Mouse (Mus musculus): ENCODE results near the gene Trappc6a. TPM values are rescaled to one million over a fixed set of nuclear protein-coding genes. Genes with fewer than 3 reads are reported as not detected.

Gene Trappc6a
- polyA plus RNA-seq, 1 experiment from 2014 or later: 64.1 TPM

Other genes starting within 250 kb of the Trappc6a start
- gene Vasp, start 236.6 kb upstream of the Trappc6a start, polyA plus RNA-seq (2015; fragmentation: Nextera tagmentation; extraction: Ambion mirVana): 57.3 and 64.0 TPM in 2 replicates
- not detected in 2 replicates for gene Ppm1n, start 228.3 kb upstream of the Trappc6a start, polyA plus RNA-seq (2015; fragmentation: Nextera tagmentation; extraction: Ambion mirVana)
- gene Rtn2, start 225.8 kb upstream of the Trappc6a start, polyA plus RNA-seq (2015; fragmentation: Nextera tagmentation; extraction: Ambion mirVana): 10.2 and 11.7 TPM in 2 replicates
- 0.06 and 0.23 TPM in 2 replicates for gene Fosb, start 198.3 kb upstream of the Trappc6a start, polyA plus RNA-seq (2015; fragmentation: Nextera tagmentation; extraction: Ambion mirVana)
- gene Ercc1, start 163.6 kb upstream of the Trappc6a start, polyA plus RNA-seq (2015; fragmentation: Nextera tagmentation; extraction: Ambion mirVana): 93.2 and 106 TPM in 2 replicates
- gene Cd3eap, start 148.9 kb upstream of the Trappc6a start, polyA plus RNA-seq (2015; fragmentation: Nextera tagmentation; extraction: Ambion mirVana): 29.4 and 30.5 TPM in 2 replicates
- 8.3 and 12.6 TPM in 2 replicates for gene Ppp1r13l, start 148.6 kb upstream of the Trappc6a start, polyA plus RNA-seq (2015; fragmentation: Nextera tagmentation; extraction: Ambion mirVana)
- gene Ercc2, start 126.4 kb upstream of the Trappc6a start, polyA plus RNA-seq (2015; fragmentation: Nextera tagmentation; extraction: Ambion mirVana): 17.0 and 17.4 TPM in 2 replicates
- gene Klc3, start 104.3 kb upstream of the Trappc6a start, polyA plus RNA-seq (2015; fragmentation: Nextera tagmentation; extraction: Ambion mirVana): 14.5 and 14.8 TPM in 2 replicates
- 2.1 TPM in 1 of 2 replicates, not detected in the other for gene Ckm, start 103.6 kb upstream of the Trappc6a start, polyA plus RNA-seq (2015; fragmentation: Nextera tagmentation; extraction: Ambion mirVana)
- 10.2 and 12.4 TPM in 2 replicates for gene Mark4, start 49.6 kb upstream of the Trappc6a start, polyA plus RNA-seq (2015; fragmentation: Nextera tagmentation; extraction: Ambion mirVana)
- gene Exoc3l2, start 45.1 kb upstream of the Trappc6a start, polyA plus RNA-seq (2015; fragmentation: Nextera tagmentation; extraction: Ambion mirVana): 0.73 and 0.84 TPM in 2 replicates
- 2.3 and 2.7 TPM in 2 replicates for gene Bloc1s3, start within 50 bp of the Trappc6a start, polyA plus RNA-seq (2015; fragmentation: Nextera tagmentation; extraction: Ambion mirVana)
- 0.08 and 0.15 TPM in 2 replicates for gene Nkpd1, start 9.4 kb downstream of the Trappc6a start, polyA plus RNA-seq (2015; fragmentation: Nextera tagmentation; extraction: Ambion mirVana)
- gene Ppp1r37, start 54.7 kb downstream of the Trappc6a start, polyA plus RNA-seq (2015; fragmentation: Nextera tagmentation; extraction: Ambion mirVana): 26.0 and 30.3 TPM in 2 replicates
- gene Zfp296, start 68.9 kb downstream of the Trappc6a start, polyA plus RNA-seq (2015; fragmentation: Nextera tagmentation; extraction: Ambion mirVana): 0.67 and 0.83 TPM in 2 replicates
- gene Gemin7, start 69.2 kb downstream of the Trappc6a start, polyA plus RNA-seq (2015; fragmentation: Nextera tagmentation; extraction: Ambion mirVana): 169 and 174 TPM in 2 replicates
- 61.2 and 73.9 TPM in 2 replicates for gene Clasrp, start 96.1 kb downstream of the Trappc6a start, polyA plus RNA-seq (2015; fragmentation: Nextera tagmentation; extraction: Ambion mirVana)
- 7.5 and 10.5 TPM in 2 replicates for gene Relb, start 121.0 kb downstream of the Trappc6a start, polyA plus RNA-seq (2015; fragmentation: Nextera tagmentation; extraction: Ambion mirVana)
- 69.8 and 74.7 TPM in 2 replicates for gene Clptm1, start 156.6 kb downstream of the Trappc6a start, polyA plus RNA-seq (2015; fragmentation: Nextera tagmentation; extraction: Ambion mirVana)
- gene Apoc2, start 169.5 kb downstream of the Trappc6a start, polyA plus RNA-seq (2015; fragmentation: Nextera tagmentation; extraction: Ambion mirVana): 11.5 TPM in 1 of 2 replicates, not detected in the other
- gene Gm44805, start 173.0 kb downstream of the Trappc6a start, polyA plus RNA-seq (2015; fragmentation: Nextera tagmentation; extraction: Ambion mirVana): 0.69 TPM in 1 of 2 replicates, not detected in the other
- gene Apoc4, start 173.1 kb downstream of the Trappc6a start, polyA plus RNA-seq (2015; fragmentation: Nextera tagmentation; extraction: Ambion mirVana): 1.5 TPM in 1 of 2 replicates, not detected in the other
- 10.3 and 17.3 TPM in 2 replicates for gene Apoc1, start 184.3 kb downstream of the Trappc6a start, polyA plus RNA-seq (2015; fragmentation: Nextera tagmentation; extraction: Ambion mirVana)
- 200 and 263 TPM in 2 replicates for gene Apoe, start 190.8 kb downstream of the Trappc6a start, polyA plus RNA-seq (2015; fragmentation: Nextera tagmentation; extraction: Ambion mirVana)
- 112 and 139 TPM in 2 replicates for gene Tomm40, start 207.0 kb downstream of the Trappc6a start, polyA plus RNA-seq (2015; fragmentation: Nextera tagmentation; extraction: Ambion mirVana)
- 82.9 and 87.0 TPM in 2 replicates for gene Nectin2, start 242.1 kb downstream of the Trappc6a start, polyA plus RNA-seq (2015; fragmentation: Nextera tagmentation; extraction: Ambion mirVana)